Mouse (Mus musculus) MEL (cell line): ENCODE results near the gene Dynlt1f. TPM values are rescaled to one million over a fixed set of nuclear protein-coding genes. Genes with fewer than 3 reads are reported as not detected.
"Not testable (repeated sequence)": the region's sequence is repeated elsewhere in the genome, so short reads cannot be mapped to it uniquely, and the experiment has no call there.

ENCODE experiments used
- DNase-seq: peaks from one replicate; pipeline ENCODE4 v3.0.0; 2011; ENCODE audit warnings: low read depth, low spot score
- H3K27ac ChIP-seq: 2 replicates; pipeline ENCODE4 v1.5.1; 2012; ENCODE audit warnings: low read depth, mild to moderate bottlenecking, control low read depth, low read length, moderate library complexity; ENCODE audit not compliant: control insufficient read depth
- H3K27me3 ChIP-seq, 2 experiments: fragments of 150-350 bp in 1 of 2; sonication (generic) in 1 of 2; 2 replicates each; pipeline ENCODE4 v1.6.1; 2012; ENCODE audit warnings: low read length in 2 of 2, mild to moderate bottlenecking in 2 of 2, improper control_type of control experiment in 1 of 2, moderate library complexity in 1 of 2; ENCODE audit not compliant: insufficient read depth in 2 of 2, control insufficient read depth in 1 of 2
- H3K36me3 ChIP-seq, 2 experiments: 2 replicates each; pipeline ENCODE4 v1.6.1; 2012 to 2014; ENCODE audit warnings: low read length in 2 of 2, improper control_type of control experiment in 1 of 2, inconsistent platforms in 1 of 2, mild to moderate bottlenecking in 1 of 2; ENCODE audit not compliant: insufficient read depth in 2 of 2, control insufficient read depth in 1 of 2
- H3K4me1 ChIP-seq, 2 experiments: fragments of 150-350 bp in 1 of 2; sonication (generic) in 1 of 2; 2 replicates each; pipeline ENCODE4 v1.6.1; 2012; ENCODE audit warnings: low read length in 2 of 2, improper control_type of control experiment in 1 of 2, mild to moderate bottlenecking in 1 of 2; ENCODE audit not compliant: insufficient read depth in 2 of 2, control insufficient read depth in 1 of 2
- H3K4me3 ChIP-seq, 2 experiments: fragments of 150-350 bp in 1 of 2; sonication (generic) in 1 of 2; 2 replicates each; pipeline ENCODE4 v1.5.1; 2012; ENCODE audit warnings: low read depth in 2 of 2, low read length in 2 of 2, mild to moderate bottlenecking in 2 of 2, moderate library complexity in 2 of 2, control low read depth in 1 of 2, improper control_type of control experiment in 1 of 2; ENCODE audit not compliant: control insufficient read depth in 1 of 2, insufficient read depth in 1 of 2
- H3K79me2 ChIP-seq: 2 replicates; pipeline ENCODE4 v1.6.1; 2012; ENCODE audit warnings: mild to moderate bottlenecking, low read length, moderate library complexity; ENCODE audit not compliant: control insufficient read depth, poor library complexity, insufficient read depth
- H3K9ac ChIP-seq: 2 replicates; pipeline ENCODE4 v1.6.1; 2012; ENCODE audit warnings: low read depth, mild to moderate bottlenecking, control low read depth, low read length, moderate library complexity; ENCODE audit not compliant: control insufficient read depth, poor library complexity, severe bottlenecking
- H3K9me3 ChIP-seq: fragments of 150-350 bp; sonication (generic); replicated peaks from 2 replicates; pipeline ENCODE4 v1.6.1; 2012; ENCODE audit warnings: mild to moderate bottlenecking, low read length, improper control_type of control experiment, moderate library complexity; ENCODE audit not compliant: insufficient read depth
- MXI1 ChIP-seq: IDR thresholded peaks from 2 replicates; pipeline ENCODE4 v1.6.1; 2011; ENCODE audit warnings: mild to moderate bottlenecking, low read depth, low read length, improper control_type of control experiment
- NRF1 ChIP-seq: IDR thresholded peaks from 2 replicates; pipeline ENCODE4 v1.6.1; 2014; ENCODE audit warnings: low read depth, mild to moderate bottlenecking, inconsistent platforms, low read length, improper control_type of control experiment, moderate library complexity; ENCODE audit not compliant: poor library complexity, insufficient read depth, severe bottlenecking
- SIN3A ChIP-seq: IDR thresholded peaks from 2 replicates; pipeline ENCODE4 v1.6.1; 2012; ENCODE audit warnings: low read length, improper control_type of control experiment, inconsistent platforms
- polyA plus RNA-seq, 2 experiments: library from polyadenylated mRNA; stranded (reverse) in 1 of 2; unstranded in 1 of 2; fragments of >175 nt in 1 of 2; fragments of >200 nt in 1 of 2; gene quantifications; 2 replicates each; pipeline versions ENCODE4 v1.2.1 to v1.2.4; 2012; ENCODE audit warnings: low replicate concordance in 2 of 2, low read depth in 1 of 2; ENCODE audit not compliant: insufficient read length in 2 of 2, insufficient read depth in 1 of 2, missing spikeins in 1 of 2
- total RNA-seq: library from RNA; depleted of rRNA; stranded (reverse); fragments of 300-350 nt; gene quantifications from 2 replicates; pipeline ENCODE4 v1.2.3, GENCODE M21; 2012

Dynlt1f gene
- total and polyA plus RNA-seq, 3 experiments: 108 to 148 TPM; not detected in 1

DNA sequence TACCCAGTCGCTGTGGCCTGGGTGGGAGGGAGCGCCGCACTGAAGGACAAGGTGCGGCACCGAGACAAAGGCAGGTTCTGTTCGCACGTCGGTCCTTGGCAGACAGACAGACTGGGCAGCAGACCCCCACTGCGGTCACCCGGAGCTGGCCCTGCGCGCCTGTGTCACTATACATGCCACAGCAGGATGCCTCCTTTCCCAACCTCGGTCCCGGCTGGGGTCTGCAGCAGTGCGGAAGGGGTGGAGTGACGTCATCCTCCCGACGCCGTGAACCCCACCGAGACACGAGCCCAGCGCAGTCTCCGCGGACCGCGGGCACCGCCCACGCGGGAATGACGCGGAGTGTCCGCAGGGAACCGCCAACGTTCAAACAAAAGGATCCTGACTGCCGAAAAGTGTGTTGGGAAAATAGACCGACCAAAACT is 601 bp downstream of the Dynlt1f start:
- H3K9me3 ChIP-seq, H3K36me3 ChIP-seq, H3K4me1 ChIP-seq, H3K27me3 ChIP-seq, H3K79me2 ChIP-seq: not testable (repeated sequence)
- peak; percentile 54 for TF ChIP-seq NRF1
- TF ChIP-seq SIN3A: peak; percentile 20; the same call in 1 of the 2 replicates
- peak; percentile 39; the same call in 1 of the 2 replicates for TF ChIP-seq MXI1
- peak overlapping the region; percentile 74 for H3K9ac ChIP-seq
- peak overlapping the region; percentile 63 to 77 for H3K4me3 ChIP-seq
- DNase-seq: peak; percentile 83
- H3K27ac ChIP-seq: peak overlapping the region; percentile 69

GRCm38 (mm10) chr17:6653341-6653946 is 2.3 kb downstream of the Dynlt1f start:
- not testable (repeated sequence) for H3K4me3 ChIP-seq, H3K27me3 ChIP-seq, H3K27ac ChIP-seq, H3K9me3 ChIP-seq, H3K79me2 ChIP-seq, H3K4me1 ChIP-seq, DNase-seq, H3K9ac ChIP-seq, H3K36me3 ChIP-seq

DNA sequence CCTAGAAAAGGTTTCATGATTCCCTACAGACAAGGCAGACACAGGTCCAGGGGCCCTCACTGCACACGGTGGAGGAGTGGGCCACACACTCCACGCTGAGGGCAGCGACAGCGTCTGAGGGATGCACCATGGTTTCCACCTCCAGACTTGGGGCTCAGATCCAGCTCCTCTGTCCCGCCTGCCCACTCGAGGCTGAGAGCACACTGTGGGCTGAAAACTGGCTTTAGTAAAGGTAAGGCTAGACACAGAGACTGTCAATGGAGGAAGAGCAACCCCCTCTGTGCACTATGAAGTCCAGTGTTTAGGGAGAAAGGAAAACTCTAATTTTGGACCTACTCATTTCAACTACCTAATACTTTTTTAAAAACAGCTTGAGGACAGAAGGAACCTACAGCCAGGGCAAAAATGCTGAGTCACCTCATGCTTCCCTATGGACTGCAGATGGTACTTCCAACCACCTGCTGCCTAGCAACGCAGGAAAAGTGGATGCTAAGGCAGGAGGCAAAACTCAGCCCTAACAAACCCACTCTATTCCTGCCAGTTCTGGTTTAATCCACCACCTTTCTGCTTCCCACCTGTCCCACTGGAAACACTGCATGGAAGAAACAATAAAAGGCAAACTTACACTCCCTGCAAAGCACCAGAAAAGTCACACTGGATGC is 4.7 kb downstream of the Dynlt1f start:
- H3K9ac ChIP-seq, H3K27ac ChIP-seq, H3K79me2 ChIP-seq, H3K4me3 ChIP-seq, H3K36me3 ChIP-seq, H3K4me1 ChIP-seq, H3K9me3 ChIP-seq, H3K27me3 ChIP-seq: not testable (repeated sequence)
- peak; percentile 1 for DNase-seq

- H3K4me3 ChIP-seq, H3K9me3 ChIP-seq, H3K79me2 ChIP-seq, H3K9ac ChIP-seq, H3K36me3 ChIP-seq, DNase-seq, H3K27ac ChIP-seq, H3K4me1 ChIP-seq, H3K27me3 ChIP-seq: not testable (repeated sequence)
These were observed 8.2 kb downstream of the Dynlt1f start for GRCm38 (mm10) chr17:6647452-6647851.

DNA sequence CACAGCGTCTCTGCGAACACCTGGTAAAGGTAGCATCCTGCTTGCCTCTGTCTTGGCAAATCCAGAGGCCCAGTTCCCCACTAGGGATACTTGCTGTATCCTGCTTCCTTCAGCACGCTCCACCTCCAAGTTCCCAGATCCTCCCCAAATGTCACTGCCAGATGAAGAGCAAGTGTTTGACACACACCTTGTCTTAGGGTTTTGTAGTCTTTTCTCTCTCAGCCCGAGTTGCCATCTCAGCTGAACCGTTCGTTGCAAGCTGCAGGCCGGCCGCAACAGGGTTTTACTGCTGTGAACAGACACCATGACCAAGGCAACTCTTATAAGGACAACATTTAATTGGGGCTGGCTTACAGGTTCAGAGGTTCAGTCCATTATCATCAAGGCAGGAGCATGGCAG is 8.9 kb downstream of the Dynlt1f start:
- not testable (repeated sequence) for H3K27me3 ChIP-seq, H3K9ac ChIP-seq, H3K4me1 ChIP-seq, H3K9me3 ChIP-seq, H3K79me2 ChIP-seq, H3K4me3 ChIP-seq, H3K27ac ChIP-seq, DNase-seq, H3K36me3 ChIP-seq

GRCm38 (mm10) chr17:6645668-6646067 is 10.0 kb downstream of the Dynlt1f start:
- not testable (repeated sequence) for H3K9me3 ChIP-seq, H3K9ac ChIP-seq, H3K79me2 ChIP-seq, H3K36me3 ChIP-seq, H3K4me1 ChIP-seq, H3K27ac ChIP-seq, H3K4me3 ChIP-seq, H3K27me3 ChIP-seq, DNase-seq

DNA sequence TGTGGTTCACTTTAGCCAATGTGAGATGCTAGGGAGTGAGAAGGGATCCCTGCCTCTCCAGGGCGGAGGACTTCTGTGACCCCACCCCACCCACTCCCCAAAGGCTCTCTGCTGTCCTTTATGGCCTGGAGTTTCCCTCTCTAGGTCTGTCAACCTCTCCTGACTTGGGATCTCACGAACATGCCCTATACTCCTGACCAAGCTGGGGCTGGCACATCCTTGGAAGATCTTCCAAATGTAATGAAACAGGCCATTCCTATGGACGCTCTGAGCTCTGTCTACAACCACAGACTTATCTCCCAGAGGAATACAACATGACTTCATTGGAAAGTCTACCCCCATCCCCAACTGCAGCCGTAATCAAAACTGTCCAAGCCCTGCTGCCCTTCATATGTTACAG is 11.0 kb downstream of the Dynlt1f start:
- not testable (repeated sequence) for H3K27me3 ChIP-seq, H3K4me3 ChIP-seq, DNase-seq, H3K9ac ChIP-seq, H3K9me3 ChIP-seq, H3K27ac ChIP-seq, H3K4me1 ChIP-seq, H3K79me2 ChIP-seq, H3K36me3 ChIP-seq
